Mouse (Mus musculus): ENCODE measurements around the gene Dusp1. TPM values are rescaled to one million over a fixed set of nuclear protein-coding genes. Genes with fewer than 3 reads are reported as not detected.
A peak's percentile ranks its signal among the peaks of the same experiment; 100 is the strongest.

Dusp1 gene
- total RNA-seq, 1 experiment from 2014 or later: 30.8 TPM

GRCm38 (mm10) chr17:26560526-26561289 lies 1.2 kb downstream of the Dusp1 start:
- DNase-seq: no peak

- no peak for DNase-seq
Measured at GRCm38 (mm10) chr17:26553033-26553432, 8.9 kb downstream of the Dusp1 start.

GRCm38 (mm10) chr17:26551104-26551503 lies 10.8 kb downstream of the Dusp1 start:
- no peak for DNase-seq

GRCm38 (mm10) chr17:26549148-26549809 lies 12.6 kb downstream of the Dusp1 start:
- DNase-seq: no peak

GRCm38 (mm10) chr17:26548566-26548965 lies 13.4 kb downstream of the Dusp1 start:
- DNase-seq: no peak

- no peak for DNase-seq
Measured at GRCm38 (mm10) chr17:26547771-26548170, 14.2 kb downstream of the Dusp1 start.

GRCm38 (mm10) chr17:26544319-26544963 lies 17.5 kb downstream of the Dusp1 start:
- no peak for DNase-seq

- no peak for DNase-seq
Measured at GRCm38 (mm10) chr17:26540083-26540482, 21.8 kb downstream of the Dusp1 start.

GRCm38 (mm10) chr17:26537722-26538471 lies 24.0 kb downstream of the Dusp1 start:
- DNase-seq: no peak

GRCm38 (mm10) chr17:26535251-26536136 lies 26.4 kb downstream of the Dusp1 start:
- DNase-seq: no peak

- DNase-seq: no peak
Measured at GRCm38 (mm10) chr17:26534695-26535094, 27.2 kb downstream of the Dusp1 start.

GRCm38 (mm10) chr17:26533871-26534372 lies 28.0 kb downstream of the Dusp1 start:
- DNase-seq: no peak

GRCm38 (mm10) chr17:26532476-26533045 lies 29.4 kb downstream of the Dusp1 start:
- DNase-seq: no peak

GRCm38 (mm10) chr17:26531395-26532027 lies 30.4 kb downstream of the Dusp1 start:
- no peak for DNase-seq

GRCm38 (mm10) chr17:26530590-26531081 lies 31.3 kb downstream of the Dusp1 start:
- peak; percentile 51 for DNase-seq

- peak; percentile 40 for DNase-seq
Measured at GRCm38 (mm10) chr17:26529791-26530241, 32.1 kb downstream of the Dusp1 start.

GRCm38 (mm10) chr17:26528751-26529150 lies 33.2 kb downstream of the Dusp1 start:
- DNase-seq: no peak

GRCm38 (mm10) chr17:26527291-26527690 lies 34.6 kb downstream of the Dusp1 start:
- DNase-seq: no peak

GRCm38 (mm10) chr17:26525316-26525715 lies 36.6 kb downstream of the Dusp1 start:
- DNase-seq: peak; percentile 63

- no peak for DNase-seq
Measured at GRCm38 (mm10) chr17:26524801-26525200, 37.1 kb downstream of the Dusp1 start.

Data from adrenal gland, postnatal 25 days (tissue).